Mouse (Mus musculus): ENCODE measurements at regions not wholly inside any gene's neighbourhood (a gene's known extent, or its start where the extent isn't known, plus 50 kb on each side); places are given as distances from the start of the nearest gene placed in this dataset.

DNA sequence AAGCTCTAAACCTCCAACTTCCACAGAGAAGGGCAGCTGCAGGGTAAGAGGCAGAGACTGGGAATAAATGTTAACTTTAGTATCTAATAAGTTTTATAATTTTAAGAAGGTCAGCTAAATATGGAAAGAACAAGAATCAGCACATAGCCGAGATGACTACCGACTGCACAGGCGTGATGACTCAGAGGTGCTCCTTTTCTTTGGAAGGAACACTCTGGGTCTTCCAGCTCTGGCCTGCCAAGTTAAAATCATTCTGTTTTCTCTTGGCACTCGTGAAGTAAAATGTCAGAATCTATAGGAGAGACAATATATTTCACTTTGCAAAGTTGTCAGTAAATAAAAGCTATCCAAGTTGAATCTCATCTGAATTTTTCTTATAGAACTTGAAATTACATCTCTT, 96.2 kb upstream of the Magi2 start:
- peak; percentile 15 for DNase-seq (ENCODE audit: low read depth)

DNA sequence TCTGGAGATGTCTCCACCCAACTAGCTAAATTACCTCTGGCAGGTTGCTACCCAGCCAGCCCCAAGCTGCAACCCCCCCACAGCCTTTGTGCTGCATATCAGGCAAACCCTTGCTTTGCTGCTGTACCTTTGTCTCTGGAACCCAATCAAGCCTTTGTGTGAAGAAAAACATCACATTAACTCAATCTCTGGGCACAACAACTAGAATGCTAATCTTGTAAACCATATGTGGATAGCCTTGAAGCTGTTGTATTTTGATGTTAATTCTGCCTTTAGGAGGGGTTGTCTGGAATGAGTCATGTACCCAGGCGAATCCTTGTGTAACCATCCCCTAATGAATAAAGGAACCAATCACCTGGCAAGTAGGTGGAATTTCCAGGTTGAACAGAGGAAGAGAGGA, 72.3 kb upstream of the Magi2 start:
- DNase-seq (ENCODE audit: low read depth) = no peak

DNA sequence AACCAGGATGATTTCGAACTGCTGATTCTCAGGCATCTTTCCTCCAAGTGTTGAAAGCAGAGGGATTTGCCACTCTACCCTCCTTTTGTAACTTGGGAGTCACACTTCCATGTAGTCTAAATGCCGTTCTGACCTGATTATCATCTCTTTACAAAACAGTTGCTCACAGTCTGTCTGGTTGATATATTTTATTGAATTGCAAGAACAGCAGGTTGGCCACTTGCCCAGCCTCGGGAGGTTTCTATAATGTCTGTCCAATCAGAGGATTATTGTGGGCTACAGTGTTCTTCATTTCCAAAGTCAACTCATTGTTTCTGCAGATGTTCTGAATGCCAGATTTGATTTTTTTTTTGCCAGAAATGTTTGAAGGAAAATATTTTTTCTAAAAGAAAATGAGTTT, 68.6 kb upstream of the Magi2 start:
- DNase-seq (ENCODE audit: low read depth) = no peak

DNA sequence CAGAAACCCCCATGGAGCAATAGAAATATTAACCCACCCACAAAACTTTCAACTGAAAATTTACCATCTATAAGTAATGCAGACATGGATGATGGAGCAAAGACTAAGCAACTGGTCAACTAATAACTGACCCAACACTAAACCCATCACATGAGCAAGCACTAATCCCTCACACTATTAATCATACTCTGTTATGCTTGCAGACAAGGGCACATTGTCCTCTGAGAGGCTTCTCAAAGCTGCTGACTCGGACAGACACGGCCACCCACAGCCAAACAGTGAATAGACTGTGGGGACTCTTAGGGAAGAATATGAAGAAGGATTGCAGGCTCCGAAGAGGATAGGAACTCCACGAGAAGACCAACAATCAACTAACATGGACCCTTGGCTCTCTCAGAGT, 66.6 kb upstream of the Magi2 start:
- no peak for DNase-seq (ENCODE audit: low read depth)

All from NIH3T3 (cell line).